Mouse (Mus musculus): ENCODE data around the gene Ppp1r18.

Gene Ppp1r18

GRCm38 (mm10) chr17:35915538-35916296 is 50.3 kb downstream of the Ppp1r18 start:
- peak; percentile 67 for DNase-seq

- peak; percentile 99 for DNase-seq
Measured at GRCm38 (mm10) chr17:35916297-35917142, 51.1 kb downstream of the Ppp1r18 start, which contains the start of the genes Mrps18b and Ppp1r10. Gene Mrps18b (minus strand): TSS chr17:35916389. Gene Ppp1r10 (plus strand): TSS chr17:35916434.

GRCm38 (mm10) chr17:35917143-35917462 is 51.7 kb downstream of the Ppp1r18 start:
- DNase-seq, result no peak

GRCm38 (mm10) chr17:35917463-35918251 is 52.3 kb downstream of the Ppp1r18 start:
- DNase-seq, result peak; percentile 43

GRCm38 (mm10) chr17:35918276-35919059 is 53.1 kb downstream of the Ppp1r18 start:
- DNase-seq, result peak; percentile 47

- peak; percentile 97 for DNase-seq
Measured at GRCm38 (mm10) chr17:35919060-35919715, 53.8 kb downstream of the Ppp1r18 start.

- no peak for DNase-seq
Measured at GRCm38 (mm10) chr17:35919864-35920301, 54.5 kb downstream of the Ppp1r18 start.

GRCm38 (mm10) chr17:35920384-35920783 is 55.0 kb downstream of the Ppp1r18 start:
- DNase-seq, result no peak

- no peak for DNase-seq
Measured at GRCm38 (mm10) chr17:35920862-35921562, 55.6 kb downstream of the Ppp1r18 start.

GRCm38 (mm10) chr17:35921710-35922109 is 56.3 kb downstream of the Ppp1r18 start:
- no peak for DNase-seq

- DNase-seq, result peak; percentile 44
Measured at GRCm38 (mm10) chr17:35922566-35922965, 57.2 kb downstream of the Ppp1r18 start.

GRCm38 (mm10) chr17:35923281-35923680 is 57.9 kb downstream of the Ppp1r18 start:
- DNase-seq, result no peak
